Mouse (Mus musculus) ES-E14 (cell line): Measurements from ENCODE around the gene Olfml2a.

Source experiments
- CHD2 ChIP-seq: IDR thresholded peaks from 2 replicates; pipeline ENCODE4 v1.6.1; 2014; ENCODE audit warnings: mild to moderate bottlenecking, low read depth, low read length, inconsistent platforms
- HCFC1 ChIP-seq: IDR thresholded peaks from 2 replicates; pipeline ENCODE4 v1.6.1; 2012; ENCODE audit warnings: low read length, inconsistent platforms, borderline replicate concordance; ENCODE audit not compliant: insufficient read depth
- MAFK ChIP-seq: IDR thresholded peaks from 2 replicates; pipeline ENCODE4 v1.6.1; 2014; ENCODE audit warnings: mild to moderate bottlenecking, low read depth, low read length, inconsistent platforms; ENCODE audit not compliant: insufficient read depth
- ZC3H11A ChIP-seq: IDR thresholded peaks from 2 replicates; pipeline ENCODE4 v1.6.1; 2012; ENCODE audit warnings: low read depth, mild to moderate bottlenecking, inconsistent platforms, low read length, borderline replicate concordance
- ZNF384 ChIP-seq: IDR thresholded peaks from 2 replicates; pipeline ENCODE4 v1.6.1; 2012; ENCODE audit warnings: low read depth, low read length, inconsistent platforms

DNA sequence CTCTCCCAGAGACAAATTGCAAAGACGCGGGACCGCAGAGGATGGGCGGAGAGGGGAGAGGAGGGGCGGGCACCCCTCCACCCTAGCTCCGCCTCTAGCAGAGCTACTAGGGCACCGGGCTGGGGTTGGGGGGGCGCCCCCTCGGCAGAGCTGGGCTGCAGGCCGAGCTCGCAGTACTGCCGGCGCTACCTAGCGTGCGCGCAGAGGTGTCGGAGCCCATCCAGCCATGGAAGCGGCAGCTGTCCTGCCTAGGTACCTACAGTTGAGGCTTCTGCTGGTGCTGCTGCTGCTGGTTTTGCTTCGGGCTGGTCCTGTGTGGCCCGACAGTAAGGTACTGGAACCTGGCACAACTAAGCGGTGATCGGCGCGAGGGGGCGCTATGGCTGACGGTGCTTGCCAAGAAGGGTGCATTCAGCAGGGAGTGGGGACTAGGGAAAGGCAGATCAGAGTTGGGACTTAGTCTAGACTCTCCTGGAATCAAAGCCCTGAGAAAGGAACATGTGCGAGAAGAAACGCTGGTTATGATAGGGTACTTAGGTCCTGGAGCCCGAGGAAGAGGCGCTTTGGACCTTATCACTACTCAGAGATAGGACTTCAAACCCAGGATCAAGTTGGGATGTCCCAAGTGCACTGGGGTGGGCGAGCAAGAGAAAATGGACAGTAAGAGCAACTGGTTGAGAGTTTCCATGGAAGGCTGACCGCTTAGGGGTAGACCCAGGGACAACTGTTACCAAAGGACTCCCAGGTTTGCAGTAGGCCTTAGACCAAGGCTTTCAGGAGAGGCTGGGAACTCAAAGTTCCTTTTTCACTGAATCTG lies at the start of gene Olfml2a:
- no peak for TF ChIP-seq MAFK
- TF ChIP-seq HCFC1: peak; percentile 36; the same call in 1 of the 2 replicates
- no peak for TF ChIP-seq ZC3H11A
- no peak for TF ChIP-seq CHD2
- no peak for TF ChIP-seq ZNF384
